Mouse (Mus musculus) frontal cortex, postnatal 36 days (tissue): ENCODE data around the gene Pacsin2.
"Not testable (repeated sequence)": the region's sequence is repeated elsewhere in the genome, so short reads cannot be mapped to it uniquely, and the experiment has no call there.

ENCODE experiments used
- DNase-seq, 2 experiments: peaks; one replicate each; pipeline ENCODE4 v3.0.0; 2022; ENCODE audit warnings: low spot score in 2 of 2

Gene Pacsin2

DNA sequence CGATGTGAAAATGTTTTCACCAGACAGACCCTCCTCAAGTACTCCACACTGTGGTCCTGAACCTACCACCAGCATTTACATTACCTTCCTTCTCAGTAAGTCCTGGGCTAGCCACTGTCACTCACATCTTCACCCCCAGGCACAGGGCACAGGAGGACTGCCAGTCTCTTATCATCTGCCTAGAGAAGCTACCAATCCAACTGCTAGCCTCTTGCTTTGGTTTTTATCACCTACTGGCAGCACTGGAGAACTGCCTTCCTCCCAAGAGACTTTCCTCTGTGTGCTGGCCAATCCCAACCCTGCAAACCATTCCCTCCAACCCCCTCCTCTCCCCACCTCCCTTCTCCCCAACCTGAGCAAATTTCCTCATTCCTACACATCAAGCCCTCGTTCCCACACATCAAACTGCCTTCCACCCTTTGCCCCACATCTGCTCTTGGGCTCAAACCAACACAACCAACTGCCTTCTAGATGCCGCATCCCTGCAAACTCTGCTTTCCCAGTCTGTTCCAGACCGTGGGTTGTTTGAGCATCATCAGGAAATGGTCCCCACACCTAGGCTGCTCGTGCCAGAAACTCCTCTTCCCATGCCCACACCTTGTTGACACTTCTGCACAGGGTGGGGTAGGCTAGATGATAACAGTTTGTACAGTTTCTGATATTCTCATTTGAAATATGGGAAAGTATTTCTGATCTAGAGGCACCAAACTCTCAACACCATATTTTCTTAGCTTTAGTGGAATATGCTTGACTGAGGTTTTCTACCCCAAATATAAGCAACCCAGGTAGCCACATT, 40.6 kb downstream of the Pacsin2 start:
- DNase-seq: no peak

DNA sequence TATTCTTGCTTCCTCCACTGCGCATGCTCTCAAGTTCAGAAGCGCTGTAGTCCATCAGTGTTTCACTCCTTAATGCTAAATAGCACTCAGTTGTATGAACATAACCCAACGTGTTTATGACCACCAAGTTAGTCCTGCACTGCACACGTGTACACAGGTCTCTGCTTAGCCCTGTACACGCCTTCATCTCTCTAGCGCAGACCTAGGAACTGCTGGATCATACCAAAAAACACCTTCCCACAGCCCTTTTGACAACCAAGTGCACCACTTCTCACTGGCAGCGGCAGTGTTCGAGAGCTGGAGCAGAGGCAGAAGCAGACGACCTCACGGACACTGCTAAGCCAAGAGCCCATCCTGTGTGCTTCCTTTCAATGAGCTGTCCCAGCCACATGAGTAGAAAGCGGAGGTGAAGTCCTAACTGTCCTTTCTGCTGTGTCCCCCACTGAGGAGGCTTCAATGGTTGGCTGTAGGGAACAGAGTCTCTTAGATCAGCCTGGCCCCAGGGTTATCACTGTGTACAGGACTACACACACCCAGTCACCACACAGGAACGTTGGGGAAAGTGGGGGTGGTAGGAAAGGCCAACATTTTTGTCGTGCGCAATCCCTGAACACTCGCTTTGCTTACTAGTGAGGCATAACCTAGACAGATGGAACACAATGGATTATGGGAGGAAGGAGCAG, 42.0 kb downstream of the Pacsin2 start:
- no peak for DNase-seq

DNA sequence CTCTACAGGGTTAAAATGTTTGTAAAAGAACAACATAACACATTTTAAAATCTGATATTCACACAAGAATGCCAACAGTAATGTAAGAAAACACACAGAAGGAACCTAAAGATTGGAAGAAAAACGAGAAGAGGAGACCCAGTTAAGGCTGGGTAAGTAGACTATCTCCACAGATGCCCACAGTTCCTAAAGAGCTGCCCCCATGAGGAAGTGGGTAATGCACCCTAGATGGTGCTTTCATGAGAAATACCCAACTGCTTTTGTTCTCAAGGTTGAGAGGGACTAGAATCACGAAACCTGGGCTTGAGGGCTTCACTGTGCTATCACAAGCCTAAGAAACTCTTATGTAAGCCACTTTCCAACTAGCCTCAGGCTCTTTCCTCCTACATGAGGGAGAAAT, 44.8 kb downstream of the Pacsin2 start:
- DNase-seq: no peak

DNA sequence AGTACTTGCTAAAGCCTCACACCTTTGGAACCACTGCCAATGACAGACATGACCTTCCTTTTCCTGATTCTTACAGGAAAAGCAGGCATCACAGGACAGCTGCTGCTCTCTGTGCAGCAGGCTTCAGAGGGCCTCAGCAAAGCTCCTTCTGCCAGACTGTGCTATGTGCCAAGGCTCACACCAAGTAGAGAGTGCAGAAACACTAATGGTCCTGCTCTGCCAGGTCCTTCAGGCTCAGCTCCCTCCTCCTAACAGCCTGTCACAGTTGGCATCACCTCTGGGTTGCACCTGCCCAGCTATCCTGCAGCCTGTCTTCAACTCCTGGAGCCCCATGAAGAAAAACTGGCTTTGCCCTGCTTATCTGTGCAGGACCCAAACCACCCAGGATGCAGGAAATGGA, 45.7 kb downstream of the Pacsin2 start:
- peak in 1 of 2 experiments; percentile 37 for DNase-seq

DNA sequence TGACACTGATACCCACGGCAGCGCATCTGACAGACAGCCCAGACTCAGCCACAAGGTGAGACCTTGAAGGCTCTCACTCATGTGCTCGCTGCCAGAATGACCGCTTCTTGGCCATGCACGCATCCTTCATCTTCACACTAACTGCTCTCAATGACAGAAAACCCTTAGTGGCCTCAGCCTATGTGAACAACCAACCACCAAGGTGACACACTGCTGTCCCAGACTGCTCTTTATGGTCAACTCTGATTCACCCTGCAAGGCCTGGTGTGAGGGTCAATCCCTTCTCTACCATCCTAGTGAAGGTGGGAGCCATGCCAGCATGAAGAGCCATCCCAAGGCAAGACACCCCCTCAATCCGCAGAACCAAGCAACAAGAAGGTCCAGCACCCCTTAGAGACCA, 46.5 kb downstream of the Pacsin2 start:
- no peak for DNase-seq

DNA sequence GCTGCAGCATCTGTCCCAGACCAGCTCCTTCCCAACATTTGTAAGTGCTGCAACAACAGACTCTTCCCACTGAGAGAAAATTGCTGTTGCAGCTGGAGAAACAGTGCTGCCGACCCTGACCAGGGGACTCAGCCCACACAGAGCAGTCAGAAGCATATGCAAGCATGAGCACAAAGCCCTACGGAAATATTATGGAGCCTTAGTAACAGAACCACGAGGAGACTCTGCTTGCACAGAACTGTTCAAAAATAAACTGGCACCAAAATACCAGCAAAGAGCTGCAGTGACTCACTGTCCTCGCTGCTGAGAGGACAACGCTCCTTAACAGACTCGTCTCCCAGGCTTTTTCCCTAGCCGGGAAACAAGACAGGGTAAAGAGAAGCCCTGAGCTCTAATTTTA, 47.0 kb downstream of the Pacsin2 start:
- DNase-seq: peak; percentile 64 to 75

DNA sequence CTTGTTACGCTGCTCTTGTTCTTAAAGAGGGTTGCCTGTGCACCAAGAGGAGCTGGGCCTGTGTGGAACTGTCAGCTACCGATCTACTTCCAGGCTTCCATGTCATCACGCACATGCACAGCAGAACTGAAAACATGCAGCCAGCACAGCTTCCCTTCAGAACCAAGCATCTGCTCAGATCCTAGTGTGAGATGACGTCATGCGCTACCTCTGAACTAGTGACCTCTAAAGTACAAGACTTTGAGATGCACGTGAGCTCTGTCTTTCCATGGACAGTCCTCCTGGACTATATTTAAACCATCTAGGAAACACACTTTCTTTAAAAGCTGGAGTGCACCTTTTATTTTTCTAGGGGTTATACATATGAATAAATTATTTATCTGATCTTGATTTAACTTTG, 49.0 kb downstream of the Pacsin2 start:
- DNase-seq: no peak

DNA sequence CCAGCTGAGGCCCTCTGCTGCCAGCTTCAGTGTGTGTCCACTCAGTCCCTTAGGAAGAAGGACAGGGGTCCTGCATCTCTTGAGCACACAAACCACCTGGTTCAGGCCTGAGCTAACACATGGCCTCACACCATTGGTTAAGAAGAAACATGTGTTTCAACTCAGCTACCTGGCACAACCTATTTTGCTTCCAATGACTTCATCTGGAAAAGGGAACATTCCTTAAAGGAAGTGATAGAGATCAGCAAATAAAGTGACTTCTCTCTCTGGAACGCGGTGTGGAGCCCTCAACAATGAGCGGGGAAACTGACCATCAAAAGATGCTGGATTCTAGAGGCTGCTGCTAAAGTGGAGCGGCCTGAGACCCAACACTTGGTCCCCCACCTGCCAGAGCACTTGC, 52.8 kb downstream of the Pacsin2 start:
- no peak for DNase-seq

DNA sequence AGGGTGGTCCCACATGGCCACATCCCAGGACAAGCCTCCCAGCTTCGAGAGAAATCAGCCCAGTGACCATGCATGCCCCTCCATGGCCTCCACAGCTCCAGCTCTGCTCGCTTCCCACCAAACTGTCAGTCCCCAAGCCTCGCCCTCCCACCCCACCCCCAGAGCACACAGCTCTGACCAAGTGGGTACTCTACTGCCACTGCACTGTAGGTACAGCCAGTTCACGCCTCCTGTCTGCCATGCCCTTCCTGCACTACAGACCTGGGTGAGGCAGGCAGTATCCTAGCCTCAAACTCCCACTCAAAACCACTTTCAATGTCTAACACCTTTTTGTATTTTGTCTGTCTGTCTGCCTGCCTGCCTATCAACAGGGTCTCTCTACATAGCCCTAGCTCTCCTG, 53.7 kb downstream of the Pacsin2 start:
- no peak for DNase-seq

DNA sequence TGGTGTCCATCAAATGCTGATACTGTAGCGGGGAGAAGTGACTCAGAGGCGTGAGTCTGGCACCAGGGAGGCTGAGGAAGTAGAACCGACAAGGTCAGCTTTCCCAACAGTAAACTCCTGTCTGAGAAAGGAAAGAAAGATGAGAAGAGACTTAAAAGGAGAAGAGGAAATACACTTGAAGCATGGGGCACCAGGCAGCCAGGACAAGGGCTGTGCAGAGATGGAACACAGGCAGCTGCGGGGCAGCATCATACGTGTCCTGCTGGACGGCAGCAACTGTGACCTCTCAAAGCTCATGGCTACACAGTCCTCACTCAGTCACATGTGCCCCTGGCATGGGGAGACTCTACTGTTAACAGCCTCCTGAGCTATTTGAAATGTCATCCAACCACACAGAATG, 54.1 kb downstream of the Pacsin2 start:
- DNase-seq: no peak

DNA sequence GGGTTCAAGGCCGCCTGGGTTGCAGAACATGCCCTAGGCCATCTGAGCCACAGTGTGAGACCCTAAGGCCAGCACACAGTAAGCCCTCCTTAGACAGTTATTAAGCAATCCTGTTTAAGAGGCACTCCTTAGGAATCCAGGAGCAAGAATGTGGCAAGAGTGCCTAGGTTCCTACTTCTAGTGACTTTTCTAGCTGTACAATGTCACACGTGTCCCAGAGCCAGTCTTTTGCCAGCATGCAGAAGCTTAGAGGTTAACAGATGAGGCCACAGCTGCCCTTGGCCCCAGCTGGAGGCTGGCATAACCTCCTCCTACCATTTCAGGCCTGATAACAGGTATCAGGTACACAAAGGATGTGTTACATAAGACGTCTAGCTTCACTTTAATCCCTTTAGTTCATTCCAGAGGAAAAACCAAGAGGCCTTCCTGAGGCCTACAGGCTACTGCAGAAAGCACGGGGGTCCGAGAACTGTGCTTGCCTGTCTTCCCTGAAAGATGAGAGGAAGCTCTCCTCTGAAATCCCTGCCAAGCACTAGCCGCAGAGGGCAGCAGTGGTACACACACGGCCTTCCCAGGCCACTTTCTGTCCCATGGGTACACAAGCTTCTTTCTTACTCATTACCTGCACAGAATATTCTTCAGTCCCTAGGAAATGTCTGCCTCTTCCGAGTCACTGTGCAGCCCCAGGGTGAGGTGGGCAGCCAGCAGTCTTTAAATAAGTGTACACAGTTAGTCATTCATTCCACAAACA, 55.5 kb downstream of the Pacsin2 start:
- DNase-seq: peak in 1 of 2 experiments; percentile 27

DNA sequence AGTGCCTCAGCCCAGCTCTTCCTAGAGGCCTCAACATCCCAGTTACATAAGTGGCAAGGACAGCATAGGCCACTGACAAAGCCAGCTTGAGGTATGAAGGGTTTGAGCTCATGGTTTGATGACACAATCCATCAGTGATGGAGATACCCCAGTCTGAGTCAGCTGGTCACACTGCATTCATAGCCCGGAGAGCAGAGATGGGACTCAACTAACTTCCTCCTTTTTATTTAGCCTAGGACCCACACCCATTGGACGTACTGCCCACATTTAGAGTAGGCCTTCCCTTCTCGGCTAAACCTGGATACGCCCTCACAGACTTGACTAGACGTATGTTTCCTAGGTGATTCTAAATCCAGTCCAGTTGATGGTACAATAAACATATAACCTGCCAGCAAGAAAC, 56.2 kb downstream of the Pacsin2 start:
- no peak for DNase-seq

DNA sequence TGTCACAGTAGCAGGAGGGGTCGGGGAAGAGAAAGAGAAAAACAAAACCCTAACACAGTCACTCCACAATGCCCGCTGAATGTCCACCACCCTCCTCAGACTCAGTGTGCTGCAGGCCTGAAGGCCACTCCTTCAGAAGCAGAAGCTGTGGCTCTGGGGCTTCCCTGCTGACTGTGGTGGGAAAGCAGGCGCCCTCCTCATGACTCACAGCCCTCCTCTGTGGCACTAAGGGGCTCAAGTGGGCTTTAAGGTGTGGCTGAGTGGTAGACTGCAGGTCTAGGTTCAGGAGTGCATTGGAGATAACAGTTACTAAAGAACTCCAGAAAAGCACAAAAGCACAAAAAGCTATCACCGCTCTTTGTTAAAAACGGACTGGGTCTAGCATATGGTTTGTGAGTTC, 56.9 kb downstream of the Pacsin2 start:
- DNase-seq: no peak

DNA sequence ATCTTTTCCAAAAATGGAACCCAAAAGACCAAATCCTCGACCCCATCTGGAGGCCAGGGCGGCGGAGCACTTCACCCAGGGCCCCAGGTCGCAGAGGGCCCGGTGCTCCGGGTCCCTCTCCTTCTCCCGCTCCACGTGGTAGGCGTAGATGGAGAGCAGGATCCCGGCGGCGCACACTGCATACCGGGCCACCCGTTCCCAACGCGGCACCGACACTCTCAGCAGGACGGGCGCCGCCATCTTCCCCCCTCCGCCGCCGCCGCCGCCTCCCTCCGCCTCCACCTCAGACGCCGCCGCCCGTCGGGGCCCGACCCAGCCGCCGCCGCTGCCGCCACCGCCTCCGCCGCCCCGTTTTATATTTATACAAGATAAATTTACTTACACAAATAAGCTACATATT, 58.5 kb downstream of the Pacsin2 start:
- DNase-seq: not testable (repeated sequence)

DNA sequence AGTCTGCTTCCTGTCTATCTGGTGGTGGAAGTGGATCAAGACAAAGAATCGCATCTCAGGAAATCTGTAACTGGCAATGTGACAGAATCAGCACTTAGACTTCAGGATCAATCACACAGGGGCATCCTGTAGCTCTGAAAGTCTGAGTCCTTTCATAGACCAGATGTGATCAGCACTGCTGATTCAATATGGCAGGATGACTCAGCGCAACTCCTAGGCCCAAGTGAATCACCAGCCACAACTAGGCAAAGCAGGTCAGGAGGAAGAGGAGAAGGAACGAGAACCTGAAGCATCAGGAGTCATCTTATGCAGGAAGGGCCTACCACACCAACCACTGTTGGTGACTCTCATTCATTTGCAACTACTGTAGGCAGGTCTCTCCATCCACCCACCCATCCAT, 60.4 kb downstream of the Pacsin2 start:
- no peak for DNase-seq

DNA sequence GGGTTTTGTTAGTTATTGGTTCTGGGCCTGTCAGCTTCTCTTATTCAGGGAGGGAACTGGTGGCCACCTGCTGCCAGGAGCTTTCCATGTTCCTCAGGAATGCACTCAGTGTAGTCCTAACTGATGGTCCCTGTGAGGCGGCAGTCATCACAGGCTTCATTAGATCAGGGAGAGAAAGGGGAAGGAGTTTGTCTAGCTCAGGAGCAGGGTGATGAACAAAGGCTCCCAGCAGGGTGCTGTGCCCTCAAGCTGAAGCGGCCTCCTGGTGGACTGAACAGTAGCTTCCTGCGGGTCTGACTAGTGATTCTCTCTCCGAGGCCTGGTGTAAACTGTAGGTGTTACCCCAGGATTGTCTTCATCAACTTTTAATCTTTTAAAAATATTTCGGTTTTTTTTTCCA, 61.4 kb downstream of the Pacsin2 start:
- DNase-seq: no peak

DNA sequence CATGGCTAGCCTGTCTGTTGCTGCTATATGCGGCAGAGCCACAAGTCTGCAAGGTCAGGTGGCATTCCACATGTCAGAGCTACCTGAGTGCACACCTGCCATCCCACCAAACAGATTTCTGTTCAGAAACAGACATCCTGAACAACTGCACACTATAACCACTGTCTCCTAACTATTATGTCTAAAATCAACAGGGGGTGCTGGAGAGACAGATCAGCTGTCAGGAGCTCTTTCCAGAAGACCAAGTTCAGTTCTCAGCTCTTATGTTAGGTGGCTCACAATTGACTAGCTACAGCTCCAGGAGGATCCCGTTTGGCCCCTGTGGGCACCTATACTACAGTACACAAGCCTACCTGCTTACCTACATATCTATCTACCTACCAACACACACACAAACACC, 71.7 kb downstream of the Pacsin2 start:
- DNase-seq: no peak

DNA sequence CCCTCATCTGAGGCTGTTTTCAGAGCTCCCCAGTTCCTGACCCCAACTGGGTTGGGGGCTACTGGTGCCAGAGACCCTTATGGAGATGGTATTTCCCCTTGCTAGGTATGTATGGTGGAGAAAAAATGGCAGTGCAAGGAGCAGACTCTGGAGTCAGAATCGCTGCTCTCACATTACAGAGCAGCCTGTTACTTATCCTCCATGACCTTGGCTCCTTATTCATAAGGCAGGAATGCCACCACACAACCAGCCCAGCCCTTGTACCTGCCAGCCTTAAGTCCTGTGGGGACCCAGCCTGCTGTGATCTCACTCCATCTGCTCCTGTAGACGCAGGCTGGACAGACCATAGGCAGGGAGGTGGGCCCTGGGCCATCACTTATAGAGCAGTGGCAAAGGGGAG, 76.5 kb downstream of the Pacsin2 start:
- no peak for DNase-seq

DNA sequence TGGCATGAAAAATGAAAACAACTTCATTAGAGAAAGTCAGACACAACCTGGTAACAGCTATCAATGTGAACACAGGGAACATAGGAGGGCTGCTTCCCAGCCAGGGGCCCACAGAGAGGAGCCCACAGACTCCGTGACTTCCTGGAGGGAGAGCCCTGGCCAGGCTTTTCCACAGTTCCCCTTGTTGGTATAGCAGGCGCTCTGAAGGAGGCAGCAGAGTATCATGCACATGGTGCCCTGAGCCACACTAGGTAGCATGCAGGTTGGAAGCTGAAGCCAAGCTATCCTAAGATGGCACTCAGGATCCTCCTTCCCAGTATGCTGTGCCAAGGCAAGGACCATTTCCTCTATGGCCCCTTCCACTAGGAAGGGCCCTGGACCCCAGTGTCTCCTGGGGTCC, 80.8 kb downstream of the Pacsin2 start:
- no peak for DNase-seq

DNA sequence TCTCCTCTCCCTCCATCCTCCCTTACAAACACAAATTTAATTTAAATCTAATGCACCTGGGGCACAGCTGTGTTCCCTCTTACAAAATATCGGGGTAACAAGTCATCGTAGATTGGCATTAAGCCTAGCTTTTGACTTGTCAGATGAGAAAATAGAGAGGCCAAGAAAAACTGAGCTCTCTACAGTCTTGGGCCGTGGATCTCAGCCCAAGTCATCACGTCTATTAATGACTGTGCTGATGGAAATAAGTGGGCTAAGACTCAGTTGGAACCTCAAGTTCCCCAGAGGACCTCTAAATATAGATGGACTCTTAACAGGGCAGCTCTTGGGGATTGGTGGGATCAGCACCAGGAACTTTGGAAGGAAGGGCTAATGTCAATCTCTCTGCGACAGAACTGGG, 81.3 kb downstream of the Pacsin2 start:
- DNase-seq: no peak

DNA sequence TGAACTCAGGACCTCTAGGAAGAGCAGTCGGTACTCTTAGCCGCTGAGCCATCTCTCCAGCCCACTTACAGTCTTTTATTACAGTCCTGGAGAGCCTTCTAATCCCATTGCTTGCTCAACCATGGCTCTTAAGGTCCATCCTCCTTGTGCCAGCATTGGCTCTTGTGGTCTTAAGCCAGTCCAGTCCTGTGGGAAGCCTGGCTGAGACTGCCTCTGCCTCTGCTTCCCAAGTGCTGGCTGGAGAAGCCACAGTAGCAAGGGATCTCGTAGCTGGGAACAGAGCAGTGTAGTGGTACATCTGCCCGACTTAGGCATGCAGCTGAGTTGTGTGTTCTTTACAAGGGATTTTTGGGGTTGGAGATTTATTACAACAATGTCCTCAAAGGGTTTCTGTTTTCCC, 81.9 kb downstream of the Pacsin2 start:
- no peak for DNase-seq

DNA sequence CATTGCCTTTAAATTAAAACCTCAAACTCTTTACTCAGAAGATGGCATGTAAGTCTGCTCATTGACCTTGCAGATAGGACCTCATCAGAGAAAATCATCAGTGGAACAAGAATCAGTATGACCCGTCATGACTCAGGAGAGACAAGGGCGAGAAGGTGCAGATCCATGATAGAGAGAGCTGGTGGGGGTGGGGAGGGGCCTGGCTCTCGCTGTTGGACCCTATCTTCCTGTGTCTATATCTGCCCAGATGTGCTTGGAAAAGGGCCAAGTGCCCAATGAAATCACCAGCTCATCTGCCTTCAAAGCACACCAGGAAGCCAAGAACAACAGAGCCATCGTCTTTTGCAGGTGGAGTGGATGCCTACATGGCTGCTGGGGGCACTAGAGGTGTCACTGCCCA, 87.3 kb downstream of the Pacsin2 start:
- no peak for DNase-seq

DNA sequence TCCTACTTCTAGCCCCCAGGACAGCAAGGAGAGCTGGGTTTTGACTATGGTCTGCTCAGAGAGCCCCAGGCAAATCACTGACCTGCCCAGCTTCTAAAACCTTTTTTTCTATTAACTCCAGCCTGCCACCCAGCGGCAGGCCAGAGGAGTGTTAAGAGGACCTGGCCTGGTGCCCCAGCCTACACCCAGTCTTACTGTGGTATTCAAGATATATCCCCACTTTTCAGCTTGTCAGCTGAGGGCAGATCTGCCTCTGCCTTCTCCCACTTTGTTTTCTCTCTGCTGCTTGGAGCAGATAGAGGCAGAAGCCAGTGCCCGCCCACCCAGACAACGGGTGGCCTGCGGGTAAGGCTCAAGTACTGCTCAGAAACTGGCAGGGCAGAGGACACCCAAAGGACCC, 89.3 kb downstream of the Pacsin2 start:
- peak; percentile 60 to 71 for DNase-seq
